Mouse (Mus musculus): ENCODE measurements around the gene Ano2. TPM values are rescaled to one million over a fixed set of nuclear protein-coding genes. Genes with fewer than 3 reads are reported as not detected.

Gene Ano2
- polyA plus RNA-seq, 1 experiment from 2014 or later = 0.32 TPM

GRCm38 (mm10) chr6:126001797-126002196, 311.6 kb downstream of the Ano2 start:
- WGBS = 18% methylated on average over 2 of the region's 2 CpGs
- no peak overlapping the region for H3K4me3 ChIP-seq (ENCODE audit: low read depth, low read length)
- ATAC-seq (replicated peaks; ENCODE audit: insufficient number of reproducible peaks, low FRiP score, low TSS enrichment, low read depth) (no peak), DNase-seq (ENCODE audit: low spot score) (peak; percentile 74)
- no peaks in the 10 kb centered on the region for H3K9me3 ChIP-seq (replicated peaks; ENCODE audit: control insufficient read depth, low read length)
- H3K36me3 ChIP-seq (replicated peaks; ENCODE audit: control insufficient read depth, insufficient read depth, low read depth, low read length) = no peaks in the 10 kb centered on the region
- peak overlapping the region; percentile 83 for H3K27ac ChIP-seq (replicated peaks; ENCODE audit: low read depth, low read length)
- H3K4me1 ChIP-seq (ENCODE audit: control insufficient read depth, insufficient read depth, low read length) = peaks cover 15% of the 10 kb centered on the region
- H3K9ac ChIP-seq (replicated peaks; ENCODE audit: low read length) = no peak overlapping the region
- no peaks in the 10 kb centered on the region for H3K27me3 ChIP-seq (ENCODE audit: control insufficient read depth, insufficient read depth, low read length)
- H3K4me2 ChIP-seq (ENCODE audit: low read depth, low read length) = no peak overlapping the region

GRCm38 (mm10) chr6:126003002-126003742, 313.0 kb downstream of the Ano2 start:
- H3K4me3 ChIP-seq (ENCODE audit: low read depth, low read length) = no peak overlapping the region
- WGBS = 1% methylated on average over 4 of the region's 4 CpGs
- H3K9me3 ChIP-seq (replicated peaks; ENCODE audit: control insufficient read depth, low read length) = no peaks in the 10 kb centered on the region
- H3K4me1 ChIP-seq (ENCODE audit: control insufficient read depth, insufficient read depth, low read length) = peaks cover 15% of the 10 kb centered on the region
- no peak overlapping the region for H3K4me2 ChIP-seq (ENCODE audit: low read depth, low read length)
- peak overlapping the region; percentile 83 for H3K27ac ChIP-seq (replicated peaks; ENCODE audit: low read depth, low read length)
- no peaks in the 10 kb centered on the region for H3K27me3 ChIP-seq (ENCODE audit: control insufficient read depth, insufficient read depth, low read length)
- H3K9ac ChIP-seq (replicated peaks; ENCODE audit: low read length) = no peak overlapping the region; the same call in 1 of the 2 replicates
- ATAC-seq (replicated peaks; ENCODE audit: insufficient number of reproducible peaks, low FRiP score, low TSS enrichment, low read depth) (peak; percentile 91), DNase-seq (ENCODE audit: low spot score) (peak; percentile 87)
- no peaks in the 10 kb centered on the region for H3K36me3 ChIP-seq (replicated peaks; ENCODE audit: control insufficient read depth, insufficient read depth, low read depth, low read length)

GRCm38 (mm10) chr6:126006647-126007046, 316.4 kb downstream of the Ano2 start:
- Histone ChIP-seq H3K27me3 (ENCODE audit: control insufficient read depth, insufficient read depth, low read length) (no peaks in the 10 kb centered on the region), H3K4me1 (ENCODE audit: control insufficient read depth, insufficient read depth, low read length) (peaks cover 15% of the 10 kb centered on the region), H3K4me3 (ENCODE audit: low read depth, low read length) (no peak overlapping the region), H3K27ac (replicated peaks; ENCODE audit: low read depth, low read length) (no peak overlapping the region), H3K4me2 (ENCODE audit: low read depth, low read length) (no peak overlapping the region), H3K9me3 (replicated peaks; ENCODE audit: control insufficient read depth, low read length) (no peaks in the 10 kb centered on the region), H3K9ac (replicated peaks; ENCODE audit: low read length) (no peak overlapping the region), H3K36me3 (replicated peaks; ENCODE audit: control insufficient read depth, insufficient read depth, low read depth, low read length) (no peaks in the 10 kb centered on the region)
- WGBS = 86% methylated on average over 6 of the region's 6 CpGs
- ATAC-seq (replicated peaks; ENCODE audit: insufficient number of reproducible peaks, low FRiP score, low TSS enrichment, low read depth) (no peak), DNase-seq (ENCODE audit: low spot score) (no peak)

GRCm38 (mm10) chr6:126009083-126009482, 318.9 kb downstream of the Ano2 start:
- 14% methylated on average over 3 of the region's 3 CpGs for WGBS
- Histone ChIP-seq H3K9ac (replicated peaks; ENCODE audit: low read length) (no peak overlapping the region), H3K9me3 (replicated peaks; ENCODE audit: control insufficient read depth, low read length) (no peaks in the 10 kb centered on the region), H3K36me3 (replicated peaks; ENCODE audit: control insufficient read depth, insufficient read depth, low read depth, low read length) (no peaks in the 10 kb centered on the region), H3K4me2 (ENCODE audit: low read depth, low read length) (no peak overlapping the region), H3K4me3 (ENCODE audit: low read depth, low read length) (no peak overlapping the region), H3K27me3 (ENCODE audit: control insufficient read depth, insufficient read depth, low read length) (no peaks in the 10 kb centered on the region), H3K27ac (replicated peaks; ENCODE audit: low read depth, low read length) (no peak overlapping the region), H3K4me1 (ENCODE audit: control insufficient read depth, insufficient read depth, low read length) (peaks cover 3% of the 10 kb centered on the region; the same call in 1 of the 2 replicates)
- peak; percentile 57 for DNase-seq (ENCODE audit: low spot score)
- no peak for ATAC-seq (replicated peaks; ENCODE audit: insufficient number of reproducible peaks, low FRiP score, low TSS enrichment, low read depth)

- Histone ChIP-seq H3K27me3 (ENCODE audit: control insufficient read depth, insufficient read depth, low read length) (no peaks in the 10 kb centered on the region), H3K9ac (replicated peaks; ENCODE audit: low read length) (no peak overlapping the region), H3K36me3 (replicated peaks; ENCODE audit: control insufficient read depth, insufficient read depth, low read depth, low read length) (no peaks in the 10 kb centered on the region), H3K27ac (replicated peaks; ENCODE audit: low read depth, low read length) (no peak overlapping the region), H3K9me3 (replicated peaks; ENCODE audit: control insufficient read depth, low read length) (no peaks in the 10 kb centered on the region), H3K4me1 (ENCODE audit: control insufficient read depth, insufficient read depth, low read length) (no peaks in the 10 kb centered on the region), H3K4me3 (ENCODE audit: low read depth, low read length) (no peak overlapping the region), H3K4me2 (ENCODE audit: low read depth, low read length) (no peak overlapping the region)
- ATAC-seq (replicated peaks; ENCODE audit: insufficient number of reproducible peaks, low FRiP score, low TSS enrichment, low read depth) (no peak), DNase-seq (ENCODE audit: low spot score) (no peak)
- 88% methylated on average over 2 of the region's 2 CpGs for WGBS
These were observed 326.8 kb downstream of the Ano2 start for GRCm38 (mm10) chr6:126016991-126017390.

- no peaks in the 10 kb centered on the region for H3K4me1 ChIP-seq (ENCODE audit: control insufficient read depth, insufficient read depth, low read length)
- no peaks in the 10 kb centered on the region for H3K36me3 ChIP-seq (replicated peaks; ENCODE audit: control insufficient read depth, insufficient read depth, low read depth, low read length)
- no peak overlapping the region for H3K27ac ChIP-seq (replicated peaks; ENCODE audit: low read depth, low read length)
- no peak for ATAC-seq (replicated peaks; ENCODE audit: insufficient number of reproducible peaks, low FRiP score, low TSS enrichment, low read depth)
- DNase-seq (ENCODE audit: low spot score) = peak; percentile 41
- H3K27me3 ChIP-seq (ENCODE audit: control insufficient read depth, insufficient read depth, low read length) = no peaks in the 10 kb centered on the region
- WGBS = 76% methylated on average over 1 of the region's 1 CpGs
- H3K4me3 ChIP-seq (ENCODE audit: low read depth, low read length) = no peak overlapping the region
- no peak overlapping the region for H3K9ac ChIP-seq (replicated peaks; ENCODE audit: low read length)
- H3K4me2 ChIP-seq (ENCODE audit: low read depth, low read length) = no peak overlapping the region
- no peaks in the 10 kb centered on the region for H3K9me3 ChIP-seq (replicated peaks; ENCODE audit: control insufficient read depth, low read length)
These were observed 328.2 kb downstream of the Ano2 start for GRCm38 (mm10) chr6:126018411-126018810.

GRCm38 (mm10) chr6:126033693-126034402, 343.6 kb downstream of the Ano2 start:
- Histone ChIP-seq H3K36me3 (replicated peaks; ENCODE audit: control insufficient read depth, insufficient read depth, low read depth, low read length) (no peaks in the 10 kb centered on the region), H3K4me2 (ENCODE audit: low read depth, low read length) (no peak overlapping the region), H3K9ac (replicated peaks; ENCODE audit: low read length) (no peak overlapping the region), H3K4me3 (ENCODE audit: low read depth, low read length) (no peak overlapping the region), H3K27me3 (ENCODE audit: control insufficient read depth, insufficient read depth, low read length) (no peaks in the 10 kb centered on the region), H3K9me3 (replicated peaks; ENCODE audit: control insufficient read depth, low read length) (no peaks in the 10 kb centered on the region), H3K4me1 (ENCODE audit: control insufficient read depth, insufficient read depth, low read length) (no peaks in the 10 kb centered on the region), H3K27ac (replicated peaks; ENCODE audit: low read depth, low read length) (no peak overlapping the region)
- WGBS = 60% methylated on average over 8 of the region's 8 CpGs
- DNase-seq (ENCODE audit: low spot score) (peak; percentile 7), ATAC-seq (replicated peaks; ENCODE audit: insufficient number of reproducible peaks, low FRiP score, low TSS enrichment, low read depth) (no peak; the same call in 1 of the 2 replicates)

- H3K9me3 ChIP-seq (replicated peaks; ENCODE audit: control insufficient read depth, low read length) = no peaks in the 10 kb centered on the region
- no peak overlapping the region for H3K4me2 ChIP-seq (ENCODE audit: low read depth, low read length)
- no peak overlapping the region for H3K9ac ChIP-seq (replicated peaks; ENCODE audit: low read length)
- peak; percentile 19 for DNase-seq (ENCODE audit: low spot score)
- no peaks in the 10 kb centered on the region for H3K4me1 ChIP-seq (ENCODE audit: control insufficient read depth, insufficient read depth, low read length)
- ATAC-seq (replicated peaks; ENCODE audit: insufficient number of reproducible peaks, low FRiP score, low TSS enrichment, low read depth) = peak; percentile 56; the same call in 1 of the 2 replicates
- no peak overlapping the region for H3K4me3 ChIP-seq (ENCODE audit: low read depth, low read length)
- no peaks in the 10 kb centered on the region for H3K36me3 ChIP-seq (replicated peaks; ENCODE audit: control insufficient read depth, insufficient read depth, low read depth, low read length)
- H3K27me3 ChIP-seq (ENCODE audit: control insufficient read depth, insufficient read depth, low read length) = no peaks in the 10 kb centered on the region
- H3K27ac ChIP-seq (replicated peaks; ENCODE audit: low read depth, low read length) = no peak overlapping the region
- WGBS = 45% methylated on average over 2 of the region's 2 CpGs
These were observed 344.1 kb downstream of the Ano2 start for GRCm38 (mm10) chr6:126034403-126034724.
